Mouse (Mus musculus) neural tube, embryonic 14.5 days (tissue): ENCODE measurements at regions not wholly inside any gene's neighbourhood (a gene's known extent, or its start where the extent isn't known, plus 50 kb on each side); places are given as distances from the start of the nearest gene placed in this dataset.

ENCODE experiments used
- ATAC-seq: fragments of 200-750 bp; cut with Nextera tagmentation; 2 replicates; pipeline ENCODE4 v1.8.0; 2017; ENCODE audit warnings: low read depth, mild to moderate bottlenecking, moderate TSS enrichment, moderate library complexity
- H3K27ac ChIP-seq: fragments of 300-500 bp; sonication (generic); 2 replicates; pipeline ENCODE4 v1.5.1; 2014; ENCODE audit warnings: low read depth, mild to moderate bottlenecking, control low read depth, low read length, moderate library complexity, mixed read lengths
- H3K27me3 ChIP-seq: fragments of 300-500 bp; sonication (generic); 2 replicates; pipeline ENCODE4 v1.6.1; 2014; ENCODE audit warnings: low read length; ENCODE audit not compliant: control insufficient read depth, insufficient read depth
- H3K36me3 ChIP-seq: fragments of 300-500 bp; sonication (generic); 2 replicates; pipeline ENCODE4 v1.6.1; 2014; ENCODE audit warnings: low read length, mixed read lengths; ENCODE audit not compliant: control insufficient read depth, insufficient read depth
- H3K4me1 ChIP-seq: fragments of 300-500 bp; sonication (generic); 2 replicates; pipeline ENCODE4 v1.6.1; 2014; ENCODE audit warnings: low read length; ENCODE audit not compliant: control insufficient read depth, insufficient read depth
- H3K4me2 ChIP-seq: fragments of 300-500 bp; sonication (generic); 2 replicates; pipeline ENCODE4 v1.6.1; 2014; ENCODE audit warnings: mild to moderate bottlenecking, low read depth, low read length, control low read depth
- H3K4me3 ChIP-seq: fragments of 300-500 bp; sonication (generic); 2 replicates; pipeline ENCODE4 v1.5.1; 2014; ENCODE audit warnings: low read depth, low read length, control low read depth, mixed read lengths
- H3K9ac ChIP-seq: fragments of 300-500 bp; sonication (generic); replicated peaks from 2 replicates; pipeline ENCODE4 v1.6.1; 2014; ENCODE audit warnings: low read depth, mild to moderate bottlenecking, control low read depth, low read length, mixed read lengths
- H3K9me3 ChIP-seq: fragments of 300-500 bp; sonication (generic); 2 replicates; pipeline ENCODE4 v1.6.1; 2016; ENCODE audit warnings: low read length; ENCODE audit not compliant: control insufficient read depth
- WGBS: fragments of 180-500 bp; shearing (Covaris S2); extraction: QIAGEN DNeasy Blood & Tissue Kit; methylation state at CpG from one replicate; pipeline ENCODE4 v1.1.7; 2014; 5-methylcytosine and 5-hydroxymethylcytosine counted together

- Histone ChIP-seq H3K4me1 (peaks cover 7% of the 10 kb centered on the region; the same call in 1 of the 2 replicates), H3K36me3 (no peaks in the 10 kb centered on the region), H3K27ac (no peak overlapping the region), H3K9ac (no peak overlapping the region), H3K4me3 (no peak overlapping the region), H3K9me3 (no peaks in the 10 kb centered on the region), H3K4me2 (no peak overlapping the region), H3K27me3 (no peaks in the 10 kb centered on the region; the same call in 1 of the 2 replicates)
- 88% methylated on average over 8 of the region's 8 CpGs for WGBS
- no peak for ATAC-seq
Observed at GRCm38 (mm10) chr17:15288640-15289039, 88.0 kb downstream of the Dll1 start.

DNA sequence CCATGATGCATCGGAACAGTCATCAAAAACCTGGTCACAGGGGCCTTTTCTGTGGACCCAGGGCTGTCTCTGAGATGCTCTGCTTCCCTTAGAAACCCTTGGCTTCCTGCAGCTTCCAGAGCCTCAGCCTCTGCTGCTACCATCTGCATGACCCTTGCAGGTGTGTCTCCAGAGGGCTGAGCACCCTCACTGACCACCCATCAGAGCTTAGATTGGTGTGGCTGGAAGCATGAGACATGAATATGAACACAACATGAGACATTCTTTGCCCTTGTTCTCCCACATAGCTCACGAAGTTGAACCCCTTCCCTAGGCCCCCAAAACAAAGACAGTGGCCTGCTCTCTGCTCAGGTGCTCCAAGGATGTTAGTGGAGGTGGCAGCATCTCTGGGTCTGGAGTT, 90.1 kb downstream of the Dll1 start:
- no peaks in the 10 kb centered on the region for H3K9me3 ChIP-seq
- no peak for ATAC-seq
- 87% methylated on average over 2 of the region's 2 CpGs for WGBS

DNA sequence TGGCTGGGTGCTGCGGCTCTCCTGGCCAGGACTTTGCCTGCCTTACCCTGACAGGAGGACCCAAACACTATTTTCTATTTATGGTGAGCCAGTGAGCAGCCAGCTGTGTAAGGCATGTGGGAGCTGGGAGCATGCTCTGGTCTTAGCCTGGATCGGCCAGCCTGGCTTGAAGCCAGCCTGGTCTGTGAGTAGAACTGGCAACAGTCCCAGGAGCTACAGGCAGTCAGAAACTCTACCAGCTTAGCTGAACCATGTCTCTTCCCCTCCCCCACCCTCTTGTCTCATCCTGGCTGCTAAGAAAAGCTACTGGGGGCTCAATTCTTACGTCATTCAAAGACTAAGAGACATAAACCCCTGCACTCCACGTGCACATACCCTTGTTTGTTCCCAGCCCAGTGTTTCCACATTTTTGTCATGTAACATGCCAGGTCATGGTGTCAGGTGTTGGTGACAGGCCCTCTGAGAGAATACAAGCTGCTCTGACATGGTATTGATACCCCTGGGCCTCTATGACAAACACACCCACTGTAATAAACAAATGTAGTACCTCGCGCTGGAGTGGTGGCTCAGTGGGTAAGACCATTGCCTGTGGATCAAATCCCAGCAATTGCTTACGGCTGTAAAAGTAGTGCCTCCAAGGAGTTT, 91.2 kb downstream of the Dll1 start:
- no peak overlapping the region for H3K4me2 ChIP-seq
- peaks cover 7% of the 10 kb centered on the region; the same call in 1 of the 2 replicates for H3K4me1 ChIP-seq
- H3K27me3 ChIP-seq, result no peaks in the 10 kb centered on the region
- no peak overlapping the region for H3K4me3 ChIP-seq
- ATAC-seq, result peak; percentile 89
- no peak overlapping the region for H3K27ac ChIP-seq
- H3K9ac ChIP-seq, result no peak overlapping the region
- H3K36me3 ChIP-seq, result no peaks in the 10 kb centered on the region
- H3K9me3 ChIP-seq, result no peaks in the 10 kb centered on the region
- WGBS, result 40% methylated on average over 7 of the region's 7 CpGs

More for the DNA sequence above, 90.1 kb downstream of the Dll1 start:
- Histone ChIP-seq H3K4me2 (no peak overlapping the region), H3K4me3 (no peak overlapping the region), H3K27me3 (no peaks in the 10 kb centered on the region), H3K36me3 (no peaks in the 10 kb centered on the region), H3K27ac (no peak overlapping the region), H3K9ac (no peak overlapping the region), H3K4me1 (peaks cover 7% of the 10 kb centered on the region; the same call in 1 of the 2 replicates)

DNA sequence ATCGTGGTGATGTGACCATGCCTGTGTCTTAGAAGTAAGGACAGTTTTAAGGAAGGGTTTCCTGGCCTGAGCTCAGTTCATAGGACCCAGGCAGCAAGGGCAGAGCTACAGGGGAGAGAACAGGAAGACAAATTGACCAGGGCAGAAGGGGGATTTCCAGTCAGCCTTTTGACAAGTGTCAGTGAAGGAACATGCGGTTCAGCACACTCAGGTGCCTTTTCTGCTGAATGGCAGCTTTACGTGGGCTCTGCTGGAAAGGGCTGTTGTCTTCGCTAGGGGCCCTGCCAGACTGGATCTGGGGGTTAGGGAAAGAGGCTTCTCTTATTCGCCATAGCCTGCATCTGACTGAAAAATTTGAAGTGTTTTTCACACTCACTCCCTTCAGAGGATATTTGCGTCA, 106.8 kb downstream of the Dll1 start:
- no peaks in the 10 kb centered on the region for H3K9me3 ChIP-seq
- H3K4me2 ChIP-seq, result no peak overlapping the region
- H3K36me3 ChIP-seq, result no peaks in the 10 kb centered on the region
- H3K27ac ChIP-seq, result no peak overlapping the region
- no peak overlapping the region for H3K9ac ChIP-seq
- 72% methylated on average over 6 of the region's 6 CpGs for WGBS
- no peak overlapping the region for H3K4me3 ChIP-seq
- no peaks in the 10 kb centered on the region for H3K4me1 ChIP-seq
- ATAC-seq, result no peak
- no peaks in the 10 kb centered on the region for H3K27me3 ChIP-seq

- H3K27ac ChIP-seq, result no peak overlapping the region
- no peak overlapping the region for H3K9ac ChIP-seq
- H3K4me1 ChIP-seq, result no peaks in the 10 kb centered on the region
- no peak for ATAC-seq
- no peaks in the 10 kb centered on the region for H3K9me3 ChIP-seq
- H3K27me3 ChIP-seq, result no peaks in the 10 kb centered on the region
- no peak overlapping the region for H3K4me3 ChIP-seq
- 83% methylated on average over 8 of the region's 8 CpGs for WGBS
- H3K36me3 ChIP-seq, result no peaks in the 10 kb centered on the region
- H3K4me2 ChIP-seq, result no peak overlapping the region
Observed at GRCm38 (mm10) chr17:15269056-15269612, 107.5 kb downstream of the Dll1 start.

- Histone ChIP-seq H3K4me2 (no peak overlapping the region), H3K36me3 (no peaks in the 10 kb centered on the region), H3K9me3 (no peaks in the 10 kb centered on the region), H3K4me1 (no peaks in the 10 kb centered on the region), H3K9ac (no peak overlapping the region), H3K4me3 (no peak overlapping the region), H3K27ac (no peak overlapping the region), H3K27me3 (no peaks in the 10 kb centered on the region)
- WGBS, result 71% methylated on average over 7 of the region's 7 CpGs
- ATAC-seq, result no peak
Observed at GRCm38 (mm10) chr17:15267721-15268120, 109.0 kb downstream of the Dll1 start.

DNA sequence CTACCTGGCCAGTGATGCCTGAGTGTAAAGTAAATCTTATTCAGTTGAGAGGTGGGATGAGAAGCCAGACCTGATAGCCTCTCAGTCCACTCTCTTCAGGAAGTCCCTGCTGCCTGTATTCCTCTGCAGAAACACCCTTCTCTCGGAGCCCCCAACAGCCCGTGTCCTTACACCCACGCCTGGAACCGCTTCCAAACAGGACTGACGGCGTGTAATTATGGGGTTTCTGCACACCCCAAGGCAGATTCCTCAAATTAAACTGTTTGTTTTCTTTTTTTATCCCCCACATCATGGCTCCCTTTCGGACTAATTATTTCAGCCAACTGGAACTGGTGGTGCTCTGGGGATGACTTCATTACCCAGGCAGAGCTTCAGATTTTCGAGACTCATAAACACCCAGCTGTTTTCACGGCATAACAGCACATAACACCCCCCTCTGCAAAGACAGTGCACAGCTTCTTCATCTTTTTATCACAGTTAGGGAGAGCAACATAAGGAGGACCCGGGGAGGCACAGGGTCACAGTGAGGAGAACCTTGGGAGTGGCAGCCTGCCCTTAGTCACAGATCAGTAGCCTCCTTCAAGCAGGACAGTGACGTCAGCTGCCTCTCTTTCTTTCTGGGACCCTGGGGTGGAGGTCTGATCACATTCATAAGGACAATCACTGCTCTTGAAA, 117.1 kb downstream of the Dll1 start:
- Histone ChIP-seq H3K9ac (no peak overlapping the region), H3K4me3 (no peak overlapping the region), H3K27ac (peak overlapping the region; percentile 16; the same call in 1 of the 2 replicates), H3K4me2 (no peak overlapping the region), H3K27me3 (no peaks in the 10 kb centered on the region), H3K4me1 (0 out of 2 replicates have a peak, but pooled peaks cover 6% of the 10 kb centered on the region), H3K36me3 (no peaks in the 10 kb centered on the region), H3K9me3 (no peaks in the 10 kb centered on the region)
- ATAC-seq, result peak; percentile 86
- WGBS, result 36% methylated on average over 11 of the region's 11 CpGs

DNA sequence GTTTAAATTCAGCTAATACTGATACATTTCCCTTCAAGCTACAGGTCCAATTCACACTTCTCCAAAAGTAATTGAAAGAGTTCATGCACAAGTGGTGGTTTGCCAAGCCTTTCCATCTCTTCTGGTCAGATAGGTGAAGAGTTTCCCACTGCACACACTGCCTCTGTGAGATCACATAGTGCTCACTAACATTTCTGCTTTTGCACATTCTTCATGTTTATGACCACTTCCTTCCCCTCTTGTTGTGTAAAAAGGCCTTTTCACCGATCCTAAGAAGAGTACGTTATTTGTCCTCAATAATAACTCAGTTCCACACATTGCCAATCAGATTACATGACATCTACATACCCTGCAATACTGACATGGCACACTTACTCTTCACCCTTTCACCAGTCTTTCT, 120.8 kb downstream of the Dll1 start:
- Histone ChIP-seq H3K4me3 (no peak overlapping the region), H3K36me3 (no peaks in the 10 kb centered on the region), H3K4me2 (no peak overlapping the region), H3K9ac (no peak overlapping the region), H3K4me1 (0 out of 2 replicates have a peak, but pooled peaks cover 6% of the 10 kb centered on the region), H3K9me3 (no peaks in the 10 kb centered on the region), H3K27ac (no peak overlapping the region), H3K27me3 (no peaks in the 10 kb centered on the region)
- WGBS, result 84% methylated on average over 2 of the region's 2 CpGs
- no peak for ATAC-seq

DNA sequence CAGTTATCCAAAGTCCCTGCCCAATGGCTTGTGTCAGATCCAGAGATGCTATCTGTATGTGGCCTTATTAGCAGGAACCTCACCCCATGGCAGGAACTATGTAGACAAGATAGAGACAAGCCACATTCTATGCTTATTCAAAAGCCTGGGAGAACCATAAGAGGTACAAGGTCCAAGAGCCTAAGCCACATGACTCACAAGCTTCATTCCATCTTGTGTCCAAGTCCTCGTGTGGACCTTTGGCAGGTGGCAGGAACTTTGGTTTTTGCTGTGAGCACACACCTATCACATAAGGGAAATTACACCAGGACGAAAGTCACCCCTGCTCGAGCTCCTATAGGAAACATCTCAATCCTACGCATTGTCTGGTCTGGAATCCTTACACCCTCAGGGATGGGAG, 122.9 kb downstream of the Dll1 start:
- ATAC-seq, result no peak
- Histone ChIP-seq H3K4me3 (no peak overlapping the region), H3K9me3 (no peaks in the 10 kb centered on the region), H3K27ac (no peak overlapping the region), H3K36me3 (no peaks in the 10 kb centered on the region), H3K4me2 (no peak overlapping the region), H3K9ac (no peak overlapping the region), H3K27me3 (no peaks in the 10 kb centered on the region), H3K4me1 (no peaks in the 10 kb centered on the region)
- 97% methylated on average over 4 of the region's 4 CpGs for WGBS
